Mouse (Mus musculus) midbrain, postnatal 0 days (tissue): ENCODE data around the gene Riiad1. TPM values are rescaled to one million over a fixed set of nuclear protein-coding genes. Genes with fewer than 3 reads are reported as not detected.

ENCODE experiments used
- ATAC-seq: fragments of 200-750 bp; cut with Nextera tagmentation; 2 replicates; pipeline ENCODE4 v1.8.0; 2017; ENCODE audit warnings: moderate number of reproducible peaks, mild to moderate bottlenecking, moderate TSS enrichment, moderate library complexity; ENCODE audit not compliant: low FRiP score
- DNase-seq: peaks from one replicate; pipeline ENCODE4 v3.0.0-alpha.2; 2015; ENCODE audit warnings: low spot score
- H3K27ac ChIP-seq: fragments of 300-500 bp; sonication (generic); 2 replicates; pipeline ENCODE4 v1.5.1; 2014; ENCODE audit warnings: low read depth, mild to moderate bottlenecking, low read length, mixed read lengths
- H3K27me3 ChIP-seq: fragments of 300-500 bp; sonication (generic); 2 replicates; pipeline ENCODE4 v1.6.1; 2014; ENCODE audit warnings: low read length, control low read depth, mixed read lengths; ENCODE audit not compliant: insufficient read depth
- H3K36me3 ChIP-seq: fragments of 300-500 bp; sonication (generic); 2 replicates; pipeline ENCODE4 v1.6.1; 2014; ENCODE audit warnings: low read length, control low read depth, mixed read lengths; ENCODE audit not compliant: insufficient read depth
- H3K4me1 ChIP-seq: fragments of 300-500 bp; sonication (generic); 2 replicates; pipeline ENCODE4 v1.6.1; 2014; ENCODE audit warnings: mild to moderate bottlenecking, control low read depth, antibody characterized with exemption, low read length, mixed read lengths; ENCODE audit not compliant: insufficient read depth
- H3K4me2 ChIP-seq: fragments of 300-500 bp; sonication (generic); 2 replicates; pipeline ENCODE4 v1.6.1; 2014; ENCODE audit warnings: low read depth, mild to moderate bottlenecking, low read length, mixed read lengths; ENCODE audit not compliant: poor library complexity, severe bottlenecking
- H3K4me3 ChIP-seq: fragments of 300-500 bp; sonication (generic); 2 replicates; pipeline ENCODE4 v1.5.1; 2014; ENCODE audit warnings: low read depth, mild to moderate bottlenecking, low read length, moderate library complexity
- H3K9ac ChIP-seq: fragments of 300-500 bp; sonication (generic); replicated peaks from 2 replicates; pipeline ENCODE4 v1.6.1; 2014; ENCODE audit warnings: mild to moderate bottlenecking, low read length, moderate library complexity, mixed read lengths; ENCODE audit not compliant: poor library complexity, severe bottlenecking
- H3K9me3 ChIP-seq: fragments of 300-500 bp; sonication (generic); 2 replicates; pipeline ENCODE4 v1.6.1; 2016; ENCODE audit warnings: low read length, control low read depth
- CTCF ChIP-seq: IDR thresholded peaks from 2 replicates; pipeline ENCODE4 v1.5.1; 2016; ENCODE audit warnings: antibody characterized with exemption, mild to moderate bottlenecking
- WGBS: fragments of 180-500 bp; shearing (Covaris S2); extraction: QIAGEN DNeasy Blood & Tissue Kit; methylation state at CpG from one replicate; pipeline ENCODE4 v1.1.7; 2014; 5-methylcytosine and 5-hydroxymethylcytosine counted together
- polyA plus RNA-seq: library from polyadenylated mRNA; unstranded; fragments of >200 nt; fragmentation: Nextera tagmentation; extraction: Ambion mirVana; gene quantifications from 2 replicates; pipeline ENCODE4 v1.2.1, GENCODE M21; 2015
- total RNA-seq: library from RNA; depleted of rRNA; stranded (reverse); fragments of >200 nt; gene quantifications from 2 replicates; pipeline ENCODE4 v1.2.3, GENCODE M21; 2014; rRNA removed

The Riiad1 gene
- total and polyA plus RNA-seq, 2 experiments from 2014 or later, result 6.6 to 23.3 TPM

DNA sequence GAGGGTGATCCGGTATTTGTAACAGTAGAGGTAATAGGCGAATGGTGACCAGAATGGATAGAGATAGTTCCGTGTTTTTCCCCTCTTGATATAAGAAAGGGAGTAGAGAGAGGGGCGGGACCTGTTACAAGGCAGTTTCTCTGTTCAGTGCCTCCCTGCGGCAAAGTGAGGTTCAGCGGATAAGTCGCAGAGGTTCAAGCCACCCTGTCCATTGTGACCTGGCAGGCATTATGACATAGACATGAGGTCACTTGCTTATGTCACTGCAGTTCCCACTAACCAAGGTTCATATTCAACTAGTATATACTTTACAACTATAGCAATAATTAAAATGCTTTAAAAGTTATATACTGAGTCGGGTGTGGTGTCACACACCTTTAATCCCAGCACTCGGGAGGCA, 43.7 kb downstream of the Riiad1 start:
- Histone ChIP-seq H3K9me3 (no peaks in the 10 kb centered on the region), H3K36me3 (no peaks in the 10 kb centered on the region), H3K27me3 (no peaks in the 10 kb centered on the region), H3K4me1 (no peaks in the 10 kb centered on the region), H3K9ac (no peak overlapping the region), H3K4me2 (no peak overlapping the region), H3K4me3 (no peak overlapping the region), H3K27ac (no peak overlapping the region)
- ATAC-seq (no peak), DNase-seq (no peak)
- WGBS, result 83% methylated on average over 9 of the region's 9 CpGs
- TF ChIP-seq CTCF, result no peak

DNA sequence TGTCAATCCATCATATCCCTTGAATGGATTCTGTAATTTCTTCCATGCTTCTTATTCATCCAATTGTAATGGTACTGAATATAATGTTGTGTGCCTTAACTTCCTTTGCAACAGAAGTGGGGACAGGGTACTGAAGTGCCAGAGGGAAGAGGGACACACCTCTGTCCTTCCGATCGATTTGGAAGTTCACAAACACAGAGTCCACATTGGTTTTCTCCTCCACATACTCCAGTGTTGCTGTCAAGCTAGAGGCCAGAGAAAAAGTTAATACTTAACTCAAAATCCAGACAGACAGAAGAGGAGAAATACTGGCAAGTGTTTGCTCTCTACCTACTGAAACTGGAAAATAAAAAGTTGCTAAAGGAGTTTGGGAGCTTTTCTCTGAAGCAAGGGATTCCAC, 45.8 kb downstream of the Riiad1 start:
- Histone ChIP-seq H3K9ac (no peak overlapping the region), H3K4me3 (no peak overlapping the region), H3K9me3 (no peaks in the 10 kb centered on the region), H3K4me2 (no peak overlapping the region), H3K27me3 (no peaks in the 10 kb centered on the region), H3K27ac (no peak overlapping the region), H3K36me3 (no peaks in the 10 kb centered on the region; the same call in none of the 2 replicates), H3K4me1 (no peaks in the 10 kb centered on the region)
- WGBS, result 94% methylated on average over 2 of the region's 2 CpGs
- DNase-seq, result no peak
- no peak for TF ChIP-seq CTCF
- ATAC-seq, result no peak

DNA sequence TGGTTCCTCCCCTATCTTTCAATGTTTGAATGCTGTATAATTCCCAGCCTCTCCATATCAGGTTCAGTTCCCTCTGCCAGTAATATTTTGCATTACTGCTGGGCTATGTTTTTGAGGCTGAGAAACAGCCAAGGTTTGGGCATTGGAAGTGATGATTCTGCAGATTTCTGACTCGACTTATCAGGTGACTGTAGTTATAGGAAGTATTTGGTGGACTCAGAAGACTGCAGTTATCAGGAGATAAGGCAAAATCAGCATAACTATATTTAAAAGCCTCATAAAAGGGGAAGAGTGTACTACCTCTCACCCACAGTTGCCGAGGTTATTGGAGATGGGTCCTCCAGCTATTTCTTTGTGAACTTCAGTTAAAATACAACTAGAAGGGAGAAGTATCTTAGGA, 49.2 kb downstream of the Riiad1 start:
- TF ChIP-seq CTCF, result no peak
- 84% methylated on average over 2 of the region's 2 CpGs for WGBS
- ATAC-seq, result no peak

More for the DNA sequence above, 49.2 kb downstream of the Riiad1 start:
- no peaks in the 10 kb centered on the region for H3K9me3 ChIP-seq
- H3K27ac ChIP-seq, result no peak overlapping the region
- H3K27me3 ChIP-seq, result no peaks in the 10 kb centered on the region
- no peak overlapping the region for H3K9ac ChIP-seq
- H3K36me3 ChIP-seq, result no peaks in the 10 kb centered on the region; the same call in none of the 2 replicates
- no peaks in the 10 kb centered on the region for H3K4me1 ChIP-seq
- H3K4me3 ChIP-seq, result no peak overlapping the region
- no peak for DNase-seq
- no peak overlapping the region for H3K4me2 ChIP-seq

Other genes with a start within 250 kb of the Riiad1 start
- gene Gm4778, start 216.3 kb downstream of the Riiad1 start, total RNA-seq, result not detected in 2 replicates
- gene Gm4778, start 216.3 kb downstream of the Riiad1 start, polyA plus RNA-seq, result not detected in 2 replicates
- 28.7 and 32.7 TPM in 2 replicates for gene Them4, start 170.3 kb downstream of the Riiad1 start, total RNA-seq
- 72.9 and 73.0 TPM in 2 replicates for gene Them4, start 170.3 kb downstream of the Riiad1 start, polyA plus RNA-seq
- 0.16 TPM in 1 of 2 replicates, not detected in the other for gene Them5, start 138.2 kb downstream of the Riiad1 start, total RNA-seq
- gene Them5, start 138.2 kb downstream of the Riiad1 start, polyA plus RNA-seq, result not detected in 2 replicates
- gene C2cd4d, start 117.9 kb downstream of the Riiad1 start, total RNA-seq, result 1.7 and 2.8 TPM in 2 replicates
- 1.7 and 2.2 TPM in 2 replicates for gene C2cd4d, start 117.9 kb downstream of the Riiad1 start, polyA plus RNA-seq
- 0.42 and 0.60 TPM in 2 replicates for gene Rorc, start 107.5 kb downstream of the Riiad1 start, total RNA-seq
- 0.12 and 0.25 TPM in 2 replicates for gene Rorc, start 107.5 kb downstream of the Riiad1 start, polyA plus RNA-seq
- gene Lingo4, start 81.8 kb downstream of the Riiad1 start, total RNA-seq, result 1.6 and 1.8 TPM in 2 replicates
- 1.5 TPM in 2 replicates for gene Lingo4, start 81.8 kb downstream of the Riiad1 start, polyA plus RNA-seq
- gene Tdrkh, start 67.1 kb downstream of the Riiad1 start, total RNA-seq, result 12.0 and 18.5 TPM in 2 replicates
- gene Tdrkh, start 67.1 kb downstream of the Riiad1 start, polyA plus RNA-seq, result 39.5 and 40.3 TPM in 2 replicates
- 52.5 and 56.8 TPM in 2 replicates for gene Mrpl9, start 37.0 kb downstream of the Riiad1 start, total RNA-seq
- 56.1 and 58.7 TPM in 2 replicates for gene Mrpl9, start 37.0 kb downstream of the Riiad1 start, polyA plus RNA-seq
- gene Oaz3, start 36.4 kb downstream of the Riiad1 start, total RNA-seq, result not detected in 2 replicates
- gene Oaz3, start 36.4 kb downstream of the Riiad1 start, polyA plus RNA-seq, result 0.68 and 1.1 TPM in 2 replicates
- 203 and 205 TPM in 2 replicates for gene Celf3, start 2.0 kb downstream of the Riiad1 start, total RNA-seq
- 187 and 219 TPM in 2 replicates for gene Celf3, start 2.0 kb downstream of the Riiad1 start, polyA plus RNA-seq
- 67.9 and 87.7 TPM in 2 replicates for gene Snx27, start 102.4 kb upstream of the Riiad1 start, total RNA-seq
- gene Snx27, start 102.4 kb upstream of the Riiad1 start, polyA plus RNA-seq, result 81.7 and 84.4 TPM in 2 replicates
- not detected in 2 replicates for gene Gm10972, start 162.8 kb upstream of the Riiad1 start, total RNA-seq
- gene Gm10972, start 162.8 kb upstream of the Riiad1 start, polyA plus RNA-seq, result not detected in 2 replicates
- 10.0 and 11.1 TPM in 2 replicates for gene Tuft1, start 178.5 kb upstream of the Riiad1 start, total RNA-seq
- gene Tuft1, start 178.5 kb upstream of the Riiad1 start, polyA plus RNA-seq, result 5.9 and 6.3 TPM in 2 replicates
- gene Selenbp2, start 213.2 kb upstream of the Riiad1 start, total RNA-seq, result 0.94 and 1.4 TPM in 2 replicates
- 1.0 TPM in 1 of 2 replicates, not detected in the other for gene Selenbp2, start 213.2 kb upstream of the Riiad1 start, polyA plus RNA-seq